Comparison of ENCODE assay signal across 8 mouse cellular contexts in genomic region chr10:84577071-84577727, GRCm38 (mm10). TPM values are rescaled to one million over a fixed set of nuclear protein-coding genes. Genes with fewer than 3 reads are reported as not detected.
A peak's percentile ranks its signal among the peaks of the same experiment; 100 is the strongest.
DNase-seq lines count a peak whose midpoint lies in the region; ATAC-seq and TF ChIP-seq lines count a peak whose summit lies in the region.

No protein-coding gene starts in this region.

- TF ChIP-seq CTCF in left cerebral cortex, adult 2 months (IDR thresholded peaks at IDR 0.05): no peak

- intact Hi-C loops in left cerebral cortex, adult 2 months (cut with DNase I): loop anchor here (1.0 to 5.0 kb wide), 3 partner anchors 44 to 60 kb away; partner anchors contain the start of gene Polr3b

- ATAC-seq in hindbrain, embryonic 16.5 days: peak; percentile 35

- H3K4me3 ChIP-seq in hindbrain, embryonic 16.5 days (ENCODE audit: low read length): peak overlapping the region; percentile 95
- peak overlapping the region; percentile 87 for H3K4me3 ChIP-seq in left cerebral cortex, adult 2 months
- peak overlapping the region; percentile 70 for H3K4me3 ChIP-seq in macrophage (ENCODE audit: inconsistent target)

- WGBS in hindbrain, embryonic 16.5 days: 3% methylated on average over 38 of the region's 38 CpGs
- under 1% methylated on average over 38 of the region's 38 CpGs for WGBS in macrophage (ENCODE audit: missing documents)

- H3K4me1 ChIP-seq in hindbrain, embryonic 16.5 days (ENCODE audit: control insufficient read depth, insufficient read depth, low read depth, low read length): peaks cover 8% of the 10 kb centered on the region

- no peaks in the 10 kb centered on the region for H3K27me3 ChIP-seq in hindbrain, embryonic 16.5 days (replicated peaks; ENCODE audit: control insufficient read depth, insufficient read depth, low read length)

- DNase-seq in R1 (ENCODE audit: low read depth, low spot score): peak; percentile 71
- DNase-seq in cerebellum, postnatal 4 days (ENCODE audit: low spot score in 2 of 2): peak; percentile 36 to 67
- DNase-seq in gastrocnemius, adult 18-20 months (ENCODE audit: low spot score): peak; percentile 85
- DNase-seq in left cerebral cortex, adult 2 months (ENCODE audit: extremely low spot score in 1 of 2, low spot score in 2 of 2): peak; percentile 66
- peak; percentile 60 for DNase-seq in retina, postnatal 7 days (ENCODE audit: low read depth, low spot score)
- DNase-seq in urinary bladder, postnatal 14 days (ENCODE audit: low spot score): peak; percentile 77

- peak overlapping the region; percentile 86 for H3K27ac ChIP-seq in hindbrain, embryonic 16.5 days (ENCODE audit: low read depth, low read length)
- H3K27ac ChIP-seq in left cerebral cortex, adult 2 months: peak overlapping the region; percentile 98
- peak overlapping the region; percentile 94 for H3K27ac ChIP-seq in macrophage

- H3K36me3 ChIP-seq in hindbrain, embryonic 16.5 days (ENCODE audit: control insufficient read depth, insufficient read depth, low read length): no peaks in the 10 kb centered on the region
- no peaks in the 10 kb centered on the region for H3K36me3 ChIP-seq in macrophage (ENCODE audit: inconsistent target)

- H3K9me3 ChIP-seq in hindbrain, embryonic 16.5 days (ENCODE audit: control insufficient read depth, low read length): no peaks in the 10 kb centered on the region

- H3K9ac ChIP-seq in hindbrain, embryonic 16.5 days (ENCODE audit: low read depth, low read length): peak overlapping the region; percentile 81

- peak overlapping the region; percentile 80 for H3K4me2 ChIP-seq in hindbrain, embryonic 16.5 days (ENCODE audit: low read length)

- H3K79me2 ChIP-seq in macrophage (ENCODE audit: inconsistent target): peaks cover 13% of the 10 kb centered on the region; the same call in 1 of the 2 replicates

RNA-seq across cellular contexts. Expression of gene Tcp11l2, which starts 0.8 kb away (rescaled TPM):
- 10 to 100 TPM; 35.9 to 52.2 TPM for total RNA-seq in gastrocnemius, adult 18-20 months (2021)
- 21.8 and 24.6 TPM in 2 replicates for polyA plus RNA-seq in hindbrain, embryonic 16.5 days (2015; fragmentation: Nextera tagmentation; extraction: Ambion mirVana)
- total RNA-seq in left cerebral cortex, adult 2 months (2021): 10 to 100 TPM; 21.9 to 23.1 TPM
- total RNA-seq in macrophage (2018; cell fraction: chromatin; rRNA removed): 10 to 100 TPM in 6 of 26 experiments, 1 to 10 TPM in 14, under 1 TPM in 4, not detected in 2; 0.63 to 29.6 (median 3.1) TPM
- 10 to 100 TPM in 10 of 26 experiments, 1 to 10 TPM in 15, under 1 TPM in 1; 0.99 to 19.3 (median 4.9) TPM for total RNA-seq in macrophage (2018; cell fraction: cytosol; rRNA removed)
- total RNA-seq in macrophage (2018; cell fraction: nucleus; rRNA removed): 10 to 100 TPM in 7 of 26 experiments, 1 to 10 TPM in 14, under 1 TPM in 5; 0.42 to 27.1 (median 2.6) TPM
- polyA plus RNA-seq in macrophage (2018): 2.8 to 18.9 TPM (median 7.1 TPM) in 3 replicates

RNA-seq across cellular contexts. Expression of gene Ckap4, which starts 43.3 kb away (rescaled TPM):
- 1 to 10 TPM; 5.7 to 8.4 TPM for total RNA-seq in gastrocnemius, adult 18-20 months (2021)
- polyA plus RNA-seq in hindbrain, embryonic 16.5 days (2015; fragmentation: Nextera tagmentation; extraction: Ambion mirVana): 24.2 and 51.3 TPM in 2 replicates
- 10 to 100 TPM; 21.6 to 22.8 TPM for total RNA-seq in left cerebral cortex, adult 2 months (2021)
- total RNA-seq in macrophage (2018; cell fraction: chromatin; rRNA removed): 10 to 100 TPM in 1 of 26 experiments, 1 to 10 TPM in 13, under 1 TPM in 12; 0.22 to 26.1 (median 1.4) TPM
- 10 to 100 TPM in 13 of 26 experiments, 1 to 10 TPM in 13; 1.8 to 21.2 (median 8.0) TPM for total RNA-seq in macrophage (2018; cell fraction: cytosol; rRNA removed)
- 10 to 100 TPM in 10 of 26 experiments, 1 to 10 TPM in 16; 2.7 to 50.8 (median 8.9) TPM for total RNA-seq in macrophage (2018; cell fraction: nucleus; rRNA removed)
- 8.3 to 45.1 TPM (median 15.0 TPM) in 3 replicates for polyA plus RNA-seq in macrophage (2018)

RNA-seq across cellular contexts. Expression of gene Polr3b, which starts 44.9 kb away (rescaled TPM):
- total RNA-seq in gastrocnemius, adult 18-20 months (2021): 1 to 10 TPM; 8.8 to 10.0 TPM
- polyA plus RNA-seq in hindbrain, embryonic 16.5 days (2015; fragmentation: Nextera tagmentation; extraction: Ambion mirVana): 13.1 and 14.4 TPM in 2 replicates
- 10 to 100 TPM; 15.4 to 17.1 TPM for total RNA-seq in left cerebral cortex, adult 2 months (2021)
- 10 to 100 TPM; 24.8 to 73.2 (median 47.0) TPM for total RNA-seq in macrophage (2018; cell fraction: chromatin; rRNA removed)
- 10 to 100 TPM in 20 of 26 experiments, 1 to 10 TPM in 6; 6.2 to 16.7 (median 11.8) TPM for total RNA-seq in macrophage (2018; cell fraction: cytosol; rRNA removed)
- 10 to 100 TPM; 12.2 to 42.3 (median 21.3) TPM for total RNA-seq in macrophage (2018; cell fraction: nucleus; rRNA removed)
- polyA plus RNA-seq in macrophage (2018): 9.6 to 15.9 TPM (median 10.0 TPM) in 3 replicates

Comparison
In these comparisons a context has a peak if more than half of its experiments do, and no peak if none do; other contexts are left out.
1. Peak in every context shown above with its lines: DNase-seq, ATAC-seq, H3K4me3 ChIP-seq and H3K27ac ChIP-seq.